Mouse (Mus musculus) spleen, postnatal 14 days (tissue): Measurements from ENCODE around the gene Ublcp1.

ENCODE experiments used
- DNase-seq, 2 experiments: peaks; one replicate each; pipeline ENCODE4 v3.0.0; 2021 to 2022; ENCODE audit warnings: low spot score in 2 of 2

Ublcp1 gene

DNA sequence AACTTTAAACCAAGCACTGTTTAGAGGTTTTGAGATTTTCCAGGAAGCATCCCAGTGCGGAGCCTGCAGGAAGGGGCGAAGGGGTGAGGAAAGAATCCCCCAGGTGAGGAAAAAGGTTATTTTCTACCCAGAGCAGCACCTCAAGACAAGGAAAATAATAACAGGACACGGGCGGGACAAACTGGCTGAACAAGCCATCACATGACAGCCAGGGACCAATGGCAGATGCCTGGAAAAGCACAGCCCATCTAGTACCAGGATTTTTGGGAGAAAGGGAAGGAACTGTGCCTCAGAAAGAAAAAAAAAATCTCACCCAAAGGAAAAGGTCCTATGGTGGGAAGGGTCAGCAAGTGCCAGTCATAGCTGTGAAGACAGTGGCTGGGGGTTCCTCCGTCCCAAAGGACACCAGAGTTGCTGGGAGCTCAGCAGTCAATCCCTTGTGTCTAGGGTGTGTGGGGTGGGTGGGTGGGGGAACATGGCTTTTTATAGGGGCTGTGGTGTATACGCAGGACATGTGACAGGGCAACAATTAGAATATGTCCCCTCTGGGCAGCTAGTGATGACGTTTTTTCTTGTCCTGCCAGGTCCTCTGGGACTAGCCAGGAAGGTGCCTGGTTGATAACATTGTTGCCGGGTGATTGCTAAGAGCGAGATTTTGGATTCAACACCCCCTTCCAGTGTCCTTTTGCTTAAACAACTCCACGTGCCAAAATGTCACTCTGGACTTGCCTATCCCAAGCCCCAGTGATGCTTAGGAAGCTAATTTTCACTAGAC, 47.8 kb downstream of the Ublcp1 start:
- DNase-seq, result no peak

DNA sequence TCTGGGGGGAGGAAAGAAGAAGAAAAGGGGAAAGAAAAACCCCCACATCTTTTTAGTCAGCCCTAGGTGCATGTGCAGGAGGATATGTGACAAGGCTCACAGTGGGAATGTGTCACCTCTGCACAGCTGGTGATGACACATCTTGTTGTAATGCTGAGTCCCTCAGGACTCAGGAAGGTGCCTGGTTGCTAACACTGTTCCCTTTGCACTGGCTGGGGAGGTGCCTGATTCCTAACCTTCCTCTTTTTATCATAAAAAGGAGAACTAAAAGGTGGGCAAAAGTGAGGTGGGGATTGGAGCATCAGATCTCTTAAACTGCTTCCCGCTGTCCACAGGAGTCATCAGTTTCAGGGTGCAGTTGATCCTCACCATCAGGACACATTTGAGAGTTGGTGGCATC, 52.9 kb downstream of the Ublcp1 start:
- DNase-seq, result no peak

DNA sequence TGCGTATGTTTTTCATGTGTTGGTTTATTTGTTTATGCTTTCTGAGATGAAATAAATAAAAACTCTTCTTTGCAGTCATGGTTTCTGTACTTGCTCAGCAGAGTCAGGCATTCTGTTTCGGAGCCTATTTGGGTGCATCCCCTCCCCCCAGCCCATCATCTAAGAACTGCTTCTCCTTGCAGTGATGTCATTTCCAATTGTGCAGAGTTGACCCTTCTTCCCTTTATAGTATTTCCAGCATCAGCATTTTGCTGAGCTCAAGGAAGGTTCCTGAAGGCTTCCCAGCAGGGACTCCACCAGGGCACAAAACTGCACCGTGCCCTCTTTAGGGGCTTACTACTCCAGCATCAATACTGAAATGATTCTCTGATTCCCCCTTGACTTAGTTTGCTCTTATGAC, 55.7 kb downstream of the Ublcp1 start:
- DNase-seq, result no peak

DNA sequence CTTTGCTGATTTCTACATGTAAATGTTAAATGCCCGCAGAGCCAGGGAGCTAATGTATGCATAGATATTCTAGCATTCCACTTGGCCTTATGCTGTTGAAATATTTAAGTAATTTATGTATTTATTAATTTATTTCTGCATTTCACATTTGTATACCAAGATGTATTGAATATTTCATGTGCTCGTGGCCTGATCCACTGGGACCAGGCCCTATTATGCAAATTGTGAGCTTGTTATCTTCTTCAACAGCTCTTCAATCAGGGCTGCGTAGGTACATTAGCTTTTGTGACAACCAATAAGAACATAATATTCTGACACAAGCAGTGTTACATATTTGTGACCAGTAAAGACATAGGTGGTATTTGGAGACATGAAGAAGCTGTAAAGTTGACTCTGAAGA, 56.9 kb downstream of the Ublcp1 start:
- DNase-seq, result no peak

DNA sequence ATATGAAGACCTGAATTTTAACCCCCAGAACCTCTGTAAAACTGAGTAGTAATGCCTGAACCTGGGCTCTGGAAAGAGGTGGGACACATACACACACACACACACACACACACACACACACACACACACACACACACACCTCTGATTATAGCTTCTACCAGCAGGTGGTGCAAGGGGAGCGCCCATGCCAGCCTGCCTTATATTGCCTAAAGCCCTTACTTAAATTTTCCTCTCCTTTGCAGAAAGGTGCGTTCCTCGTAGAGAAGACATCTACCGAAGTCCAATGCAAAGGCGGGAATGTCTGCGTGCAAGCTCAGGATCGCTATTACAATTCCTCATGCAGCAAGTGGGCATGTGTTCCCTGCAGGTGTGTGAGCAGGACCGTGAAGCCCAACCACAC, 58.0 kb downstream of the Ublcp1 start:
- DNase-seq, result no peak

DNA sequence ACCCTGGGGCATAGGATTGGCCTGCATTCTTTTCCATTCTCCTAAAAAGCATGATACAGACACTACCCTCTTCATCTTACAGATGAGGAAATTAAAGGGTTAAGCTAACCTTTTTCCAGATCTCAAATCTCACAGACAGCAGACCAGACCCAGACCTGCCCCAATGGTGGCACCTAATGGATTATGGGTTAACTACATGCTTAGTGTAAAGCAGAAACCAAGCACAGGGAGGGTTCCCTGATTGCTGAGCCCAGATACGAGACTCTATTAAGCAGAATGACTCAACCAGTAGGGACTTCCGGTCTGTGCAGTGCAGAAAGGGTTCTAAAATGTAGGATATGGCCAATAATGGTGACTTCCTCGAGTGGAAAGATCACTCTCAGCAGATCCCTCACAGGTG, 59.9 kb downstream of the Ublcp1 start:
- DNase-seq, result no peak

DNA sequence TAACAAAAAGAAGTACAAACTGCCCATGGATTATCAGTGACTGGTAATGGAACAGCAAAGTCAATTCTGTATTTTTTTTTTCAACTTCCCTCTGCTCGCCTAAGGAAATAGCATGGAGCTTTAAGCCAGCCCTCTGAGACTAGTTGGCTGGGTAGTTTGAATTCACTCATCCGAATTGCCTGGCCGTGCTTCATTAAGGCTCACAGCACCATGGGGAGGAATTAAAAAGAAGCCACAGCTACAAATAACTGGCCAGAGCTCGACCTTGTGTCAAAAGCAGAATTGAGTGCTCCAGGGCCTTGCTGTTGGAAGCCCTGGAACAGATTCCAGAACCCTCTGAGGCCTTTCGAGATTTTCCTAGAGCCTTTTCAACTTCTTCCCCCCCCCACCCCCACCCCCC, 61.7 kb downstream of the Ublcp1 start:
- DNase-seq, result no peak

DNA sequence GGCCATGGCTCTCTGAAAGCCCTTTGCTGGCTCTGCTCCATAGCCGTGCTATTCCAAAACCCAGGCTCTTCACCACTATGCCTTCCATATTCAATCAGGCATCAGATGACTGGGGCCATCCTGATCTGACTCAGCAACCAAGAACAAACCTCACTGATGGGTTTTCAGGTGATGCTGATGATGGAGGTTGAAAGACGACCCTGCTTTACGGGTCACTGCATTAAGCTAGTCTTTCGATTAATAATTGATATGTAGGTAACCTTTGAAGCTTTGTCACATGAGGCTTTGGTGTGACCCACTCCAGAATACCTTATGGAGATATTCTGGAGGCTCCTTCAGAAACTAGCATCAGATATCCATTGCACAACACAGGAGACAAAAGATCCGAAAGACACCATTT, 63.8 kb downstream of the Ublcp1 start:
- no peak for DNase-seq

DNA sequence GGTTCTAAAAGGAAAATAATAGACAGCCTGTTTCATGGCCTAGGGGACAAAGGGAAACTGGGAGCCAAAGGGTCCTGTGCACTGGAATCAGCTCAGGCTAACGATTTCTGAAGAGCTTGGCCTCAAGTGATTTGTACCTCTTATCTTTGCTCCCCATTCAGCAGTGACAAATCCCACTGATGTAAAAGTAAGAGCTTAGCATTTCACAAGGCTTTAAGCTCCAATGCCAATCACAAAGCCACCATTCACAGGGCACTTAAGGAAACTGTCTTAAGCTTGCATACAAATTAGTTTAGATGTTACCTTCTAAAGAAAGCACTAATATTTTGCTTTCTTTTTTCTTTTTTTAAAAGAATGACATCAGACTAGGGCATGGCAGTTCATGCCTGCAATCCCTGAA, 64.3 kb downstream of the Ublcp1 start:
- DNase-seq, result no peak

DNA sequence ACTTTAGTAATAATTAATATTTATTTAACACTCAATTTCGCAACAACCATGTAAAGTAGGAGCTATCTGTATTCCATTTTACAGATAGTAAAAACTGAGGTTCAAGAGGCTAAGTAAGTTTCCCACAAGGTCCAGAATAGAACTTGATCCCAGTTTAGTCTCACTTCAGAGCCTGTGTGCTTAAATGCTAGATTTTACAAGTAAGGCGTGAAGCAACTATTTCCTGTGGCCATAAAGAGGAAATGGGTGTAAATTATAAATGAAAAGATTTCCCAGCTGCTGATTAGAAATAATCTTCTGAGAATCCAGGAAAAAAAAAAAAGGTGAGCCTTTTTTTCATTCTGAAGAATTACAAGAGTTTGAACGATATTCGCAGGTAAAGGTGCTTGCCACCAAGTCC, 65.2 kb downstream of the Ublcp1 start:
- no peak for DNase-seq
